Mouse (Mus musculus): Measurements from ENCODE around the gene Taf11.

Gene Taf11

DNA sequence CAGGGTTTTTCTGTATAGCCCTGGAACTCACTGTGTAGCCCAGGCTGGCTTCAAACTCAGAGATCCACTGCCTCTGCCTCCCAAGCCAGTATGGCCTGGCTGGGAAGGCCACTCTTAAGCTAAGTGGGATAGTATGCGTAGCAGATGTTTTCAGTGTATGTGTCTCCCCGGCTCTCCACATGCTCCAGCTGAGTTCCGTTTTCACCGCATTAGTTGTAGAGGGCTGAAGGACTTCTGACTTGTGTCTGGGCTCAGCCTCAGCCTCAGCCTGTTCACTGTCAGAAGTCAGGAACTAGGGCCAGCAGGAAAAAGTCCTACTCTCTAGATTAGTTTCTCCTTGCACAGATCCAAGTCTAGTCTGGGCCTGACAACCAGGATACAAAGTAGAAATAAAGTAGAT, 6.7 kb upstream of the Taf11 start:
- peak; percentile 51 for DNase-seq

DNA sequence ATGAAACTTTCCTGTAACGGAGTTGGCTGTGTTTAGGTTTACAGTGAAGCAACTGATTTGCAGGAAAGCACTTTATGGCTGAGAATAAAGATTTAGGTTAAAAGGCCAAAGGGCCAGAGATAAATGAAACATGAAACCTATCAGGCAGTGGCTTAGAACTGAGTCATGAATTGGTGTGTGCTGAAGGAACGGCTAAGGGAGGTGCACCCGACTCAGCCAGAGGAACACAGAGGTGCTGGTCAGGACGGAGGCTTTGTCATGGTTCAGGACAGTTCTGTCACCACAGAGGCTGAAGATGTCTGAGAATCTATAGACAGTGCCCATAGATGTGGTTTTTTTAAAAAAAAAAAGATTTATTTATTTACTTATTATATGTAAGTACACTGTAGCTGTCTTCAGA, 5.1 kb upstream of the Taf11 start:
- DNase-seq = no peak

DNA sequence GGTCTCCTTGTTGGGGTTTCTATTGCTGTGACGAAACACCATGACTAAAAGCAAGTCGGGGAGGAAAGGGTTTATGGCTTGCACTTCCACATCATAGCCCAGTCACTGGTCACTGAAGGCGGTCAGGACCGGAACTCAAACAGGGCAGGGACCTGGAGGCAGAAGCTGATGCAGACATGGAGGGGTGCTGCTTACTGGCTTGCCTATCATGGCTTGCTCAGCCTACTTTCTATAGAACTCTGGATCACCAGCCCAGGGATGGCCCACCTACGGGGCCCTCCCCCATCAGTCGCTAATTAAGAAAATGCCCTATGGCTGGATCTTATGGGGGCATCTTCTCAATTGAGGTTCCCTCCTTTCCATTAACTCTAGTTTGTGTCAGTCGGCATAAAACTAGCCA, 1.7 kb upstream of the Taf11 start:
- DNase-seq = no peak

DNA sequence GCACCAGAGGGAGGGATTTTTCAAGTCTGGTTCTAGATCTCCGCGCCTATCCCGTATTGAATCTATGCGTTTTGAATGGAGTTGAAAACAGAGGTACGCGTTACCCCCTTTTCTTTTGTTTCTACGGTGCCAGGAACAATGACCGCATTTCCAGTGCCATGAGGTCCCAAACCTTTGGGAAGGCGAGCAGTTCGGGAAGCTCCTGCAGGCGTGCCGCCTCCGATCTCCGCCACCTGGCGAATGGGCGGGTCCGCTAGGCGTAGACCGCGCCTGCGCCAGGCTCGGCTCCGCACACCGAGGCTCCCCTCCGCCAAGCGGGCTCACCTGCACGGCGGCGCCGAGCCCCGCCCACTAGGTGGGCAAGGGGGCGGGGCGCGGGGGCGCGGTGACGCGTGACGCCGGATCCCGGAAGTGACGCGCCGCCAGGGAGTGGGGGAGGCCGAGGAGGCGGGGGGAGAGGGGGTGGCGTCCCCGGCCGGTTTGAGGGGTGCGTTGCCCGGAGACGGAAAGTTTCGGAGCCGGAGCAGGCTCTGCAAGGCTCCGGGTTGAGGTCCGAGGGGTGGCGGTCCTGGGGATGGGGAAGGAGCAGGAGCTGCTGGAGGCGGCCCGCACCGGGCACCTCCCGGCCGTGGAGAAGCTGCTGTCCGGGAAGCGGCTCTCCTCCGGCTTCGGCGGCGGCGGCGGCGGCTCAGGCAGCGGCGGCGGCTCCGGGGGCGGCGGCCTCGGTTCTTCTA, 589 bp downstream of the Taf11 start, which contains the start of gene Anks1:
TSS of gene Anks1 (plus strand) at position 419 of the 734 bp plus-strand sequence.
- DNase-seq = peak; percentile 94

- no peak for DNase-seq
Measured at GRCm38 (mm10) chr17:27908206-27908887, 1.3 kb downstream of the Taf11 start.

GRCm38 (mm10) chr17:27907512-27908205, 2.0 kb downstream of the Taf11 start:
- peak; percentile 97 for DNase-seq

DNA sequence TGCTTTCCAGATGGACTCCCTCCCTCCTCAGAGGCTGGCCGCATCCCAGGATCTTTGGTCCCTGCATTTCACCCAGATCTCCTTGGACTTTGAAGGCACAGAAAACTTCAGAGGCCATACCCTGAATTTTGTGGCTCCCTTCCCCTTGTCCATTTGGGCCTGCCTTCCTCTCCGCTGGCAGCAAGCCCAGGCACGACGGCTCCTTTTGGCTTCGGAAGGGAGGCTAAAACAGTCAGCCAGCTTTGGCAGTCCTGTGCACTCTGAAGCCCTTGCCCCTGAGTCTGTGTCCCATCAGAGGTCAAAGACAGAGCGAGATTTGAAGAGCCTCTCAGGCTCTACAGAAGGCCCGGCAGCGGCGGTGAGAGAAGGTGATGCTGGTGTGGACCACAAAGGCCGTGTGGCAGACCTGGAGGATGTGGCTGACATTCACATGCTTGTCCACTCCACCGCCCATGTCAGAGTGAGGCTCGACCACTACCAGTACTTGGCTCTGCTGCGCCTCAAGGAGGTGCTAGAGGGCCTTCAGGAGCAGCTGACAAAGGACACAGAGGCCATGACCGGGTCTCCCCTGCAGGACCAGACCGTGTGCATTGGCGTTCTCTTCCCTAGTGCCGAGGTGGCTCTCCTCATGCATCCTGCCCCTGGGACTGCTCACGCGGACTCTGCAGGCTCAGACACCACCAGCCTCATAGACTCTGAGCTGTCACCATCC, 23.0 kb downstream of the Taf11 start:
- peak; percentile 26 for DNase-seq

DNA sequence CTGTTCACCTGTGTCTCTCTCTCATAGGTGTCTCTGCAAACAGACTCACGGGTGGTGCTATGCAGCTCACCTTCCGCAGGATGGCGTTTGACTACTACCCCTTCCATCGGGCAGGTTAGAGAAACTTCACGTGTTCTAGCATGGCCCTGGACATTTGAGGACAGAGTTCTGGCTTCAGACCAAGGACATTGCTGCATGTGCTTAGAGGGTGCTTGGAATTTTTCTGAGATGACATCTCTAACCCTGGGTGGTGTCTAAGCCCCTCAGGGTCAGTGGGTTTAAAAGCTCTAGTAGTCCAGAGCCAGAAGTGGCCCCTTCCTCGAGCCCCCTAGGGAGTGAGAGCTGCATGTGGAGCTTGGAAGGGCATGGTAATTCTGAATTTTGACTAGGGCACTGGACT, 25.6 kb downstream of the Taf11 start:
- DNase-seq = no peak

DNA sequence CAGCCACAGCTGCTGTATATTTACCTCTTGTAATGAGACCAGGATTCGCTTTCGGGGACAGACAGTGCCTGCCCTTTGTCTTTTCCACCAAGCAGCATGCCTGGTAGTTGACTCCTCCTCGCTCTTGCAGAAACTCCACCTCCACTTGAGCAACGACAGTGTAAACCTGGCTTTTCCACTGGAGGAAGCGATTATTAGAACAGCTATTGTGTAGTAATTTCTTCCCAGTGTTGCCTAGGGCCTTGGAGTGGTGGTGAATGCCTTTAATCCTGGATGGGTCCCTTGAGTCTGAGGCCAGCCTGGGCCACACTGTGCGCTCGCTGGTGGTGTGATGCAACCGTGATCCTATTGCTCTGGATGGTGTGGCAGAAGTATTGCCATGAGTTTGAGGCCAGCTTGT, 26.5 kb downstream of the Taf11 start:
- DNase-seq = no peak

- DNase-seq = peak; percentile 56
Measured at GRCm38 (mm10) chr17:27881518-27881917, 28.1 kb downstream of the Taf11 start.

GRCm38 (mm10) chr17:27874510-27874909, 35.1 kb downstream of the Taf11 start:
- DNase-seq = no peak

DNA sequence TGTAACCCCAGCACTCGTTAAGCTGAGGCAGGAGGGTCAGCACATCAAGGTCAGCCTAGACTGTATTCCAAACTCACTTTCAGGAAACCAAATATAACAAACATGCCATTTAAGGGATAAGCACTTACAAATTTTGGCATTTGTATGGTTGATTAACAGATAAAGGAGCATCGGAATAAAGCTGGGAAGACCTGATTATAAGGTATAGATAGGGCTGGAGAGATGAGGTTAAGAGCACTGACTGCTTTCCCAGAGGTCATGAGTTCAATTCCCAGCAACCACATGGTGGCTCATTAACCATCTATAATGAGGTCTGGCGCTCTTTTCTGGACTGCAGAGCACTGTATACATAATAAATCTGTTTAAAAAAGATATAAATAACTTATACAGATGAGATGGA, 36.1 kb downstream of the Taf11 start:
- DNase-seq = no peak

DNA sequence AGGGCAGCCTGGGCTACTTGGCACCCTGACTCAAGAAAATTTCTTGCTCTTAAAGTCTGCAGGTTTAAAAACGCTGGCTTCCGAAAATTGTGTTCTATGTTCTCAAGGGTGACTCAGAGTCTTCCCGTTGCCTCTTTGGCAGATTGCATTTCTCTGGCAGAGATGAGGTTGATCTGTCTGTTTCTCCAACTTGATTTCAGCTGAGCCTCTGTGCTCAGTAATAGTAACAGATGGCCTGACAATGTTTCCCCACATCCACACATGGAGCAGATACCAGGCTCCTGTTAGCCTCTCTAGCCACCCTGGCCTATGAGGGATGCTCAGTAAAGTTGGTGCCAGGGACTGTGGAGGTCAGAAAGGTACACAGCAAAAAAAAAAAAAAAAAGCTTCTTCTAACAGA, 37.8 kb downstream of the Taf11 start:
- no peak for DNase-seq

GRCm38 (mm10) chr17:27866737-27867136, 42.9 kb downstream of the Taf11 start:
- DNase-seq = no peak

GRCm38 (mm10) chr17:27865461-27865860, 44.2 kb downstream of the Taf11 start:
- DNase-seq = no peak

GRCm38 (mm10) chr17:27859131-27859530, 50.5 kb downstream of the Taf11 start:
- no peak for DNase-seq

DNA sequence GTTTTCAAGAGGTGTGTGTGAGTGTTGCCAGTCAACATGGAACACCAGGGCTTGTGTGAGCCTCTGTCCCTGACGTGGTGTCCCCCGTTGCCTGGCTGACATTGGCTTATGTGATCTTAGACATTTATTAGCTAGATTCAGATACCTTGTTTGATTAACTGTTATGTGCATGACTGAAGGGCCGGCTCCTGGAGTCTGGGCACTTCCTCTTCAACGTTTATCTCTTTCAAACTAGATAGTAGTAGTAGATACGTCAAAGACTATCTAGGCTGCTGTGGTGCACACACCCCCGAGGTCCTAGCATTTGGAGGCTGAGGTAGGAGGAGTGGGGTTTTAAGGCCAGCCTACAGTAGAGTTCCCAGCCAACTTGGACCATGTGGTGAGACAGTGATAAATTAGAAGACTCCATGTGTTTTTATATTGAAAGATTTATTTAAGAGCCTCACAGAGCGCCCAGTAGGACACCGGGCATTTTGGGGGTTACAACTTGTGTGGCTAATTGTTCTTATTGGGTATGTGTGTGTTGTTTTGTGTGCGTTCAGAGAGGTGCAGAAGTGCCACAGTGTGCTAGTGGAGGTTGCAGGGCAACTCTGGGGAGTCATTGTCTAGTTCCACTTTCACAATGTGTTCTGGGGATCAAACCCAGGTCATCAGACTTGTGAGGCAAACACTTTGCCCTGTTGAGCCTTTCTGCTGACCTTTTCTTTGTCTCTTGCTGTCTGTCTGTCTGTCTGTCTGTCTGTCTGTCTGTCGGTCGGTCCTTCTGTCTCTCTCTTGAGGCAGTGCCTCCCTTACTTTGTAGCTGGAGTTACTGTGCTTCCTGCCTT, 51.8 kb downstream of the Taf11 start:
- no peak for DNase-seq

GRCm38 (mm10) chr17:27856798-27857648, 52.6 kb downstream of the Taf11 start:
- peak; percentile 77 for DNase-seq

GRCm38 (mm10) chr17:27856265-27856797, 53.3 kb downstream of the Taf11 start, which contains the start of gene Uhrf1bp1:
TSS of gene Uhrf1bp1 (plus strand) at chr17:27856441.
- peak; percentile 95 for DNase-seq
